In genomic region chr8:110844941-110845340, GRCm38 (mm10) we compare ENCODE assay signal across 1 mouse cellular context.
A peak's percentile ranks its signal among the peaks of the same experiment; 100 is the strongest.
TF ChIP-seq lines count a peak whose summit lies in the region.

No protein-coding gene starts in this region.

TF ChIP-seq in CH12.LX, 34 proteins besides CTCF, POLR2A, EP300 and RAD21:
- TF ChIP-seq BHLHE40 (IDR thresholded peaks at IDR 0.05; ENCODE audit: low read depth, low read length), result no peak
- no peak for TF ChIP-seq ETS1 (conservative IDR thresholded peaks at IDR 0.05; ENCODE audit: low read depth, low read length)
- TF ChIP-seq ZC3H11A (IDR thresholded peaks at IDR 0.05; ENCODE audit: low read depth, low read length), result no peak
- no peak for TF ChIP-seq JUND (conservative IDR thresholded peaks at IDR 0.05; ENCODE audit: low read depth, low read length)
- TF ChIP-seq ZNF384 (IDR thresholded peaks at IDR 0.05; ENCODE audit: low read depth, low read length), result peak; percentile 19; the same call in 1 of the 2 replicates
- no peak for TF ChIP-seq MYC (IDR thresholded peaks at IDR 0.05; ENCODE audit: low read depth, low read length)
